Mouse (Mus musculus): ENCODE results near the gene Qrsl1. TPM values are rescaled to one million over a fixed set of nuclear protein-coding genes. Genes with fewer than 3 reads are reported as not detected.

Gene Qrsl1
- polyA plus RNA-seq, 1 experiment: 2.4 TPM

DNA sequence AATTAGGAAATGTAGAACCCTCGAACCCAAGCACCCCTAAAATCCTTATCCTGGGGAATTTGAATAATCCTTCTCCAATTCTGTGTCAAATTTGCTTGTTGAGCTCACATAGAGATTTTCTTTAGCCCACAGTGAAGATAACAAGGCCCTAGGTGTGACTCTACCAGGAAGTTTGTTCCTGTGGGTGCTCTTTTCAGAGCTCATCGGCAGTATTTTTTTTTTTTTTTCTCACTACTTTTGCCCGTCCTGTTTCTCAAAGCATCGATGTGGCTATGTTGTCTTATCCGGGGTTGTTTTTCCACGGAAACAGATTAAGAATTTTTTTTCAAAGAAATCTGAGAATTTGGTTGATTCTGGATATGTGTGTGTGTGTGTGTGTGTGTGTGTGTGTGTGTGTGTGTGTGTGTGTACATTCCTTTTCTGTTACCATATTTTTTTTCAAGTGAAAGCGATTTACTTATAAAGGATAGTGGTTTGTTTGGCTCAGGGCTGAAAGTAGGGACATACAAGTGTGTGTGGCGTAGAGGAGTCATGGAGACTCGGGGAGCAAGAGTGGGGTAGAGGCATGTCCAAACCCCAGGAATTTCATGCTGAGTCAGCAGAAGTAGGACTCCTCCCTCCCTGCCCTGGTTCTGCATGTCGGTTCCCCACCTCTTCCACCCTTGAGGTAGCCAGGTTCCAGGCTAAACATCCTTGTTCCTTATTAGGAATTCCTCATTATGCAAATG lies 73.4 kb downstream of the Qrsl1 start:
- TF ChIP-seq GATA1 (IDR thresholded peaks at IDR 0.05; ENCODE audit: low read length): no peak

DNA sequence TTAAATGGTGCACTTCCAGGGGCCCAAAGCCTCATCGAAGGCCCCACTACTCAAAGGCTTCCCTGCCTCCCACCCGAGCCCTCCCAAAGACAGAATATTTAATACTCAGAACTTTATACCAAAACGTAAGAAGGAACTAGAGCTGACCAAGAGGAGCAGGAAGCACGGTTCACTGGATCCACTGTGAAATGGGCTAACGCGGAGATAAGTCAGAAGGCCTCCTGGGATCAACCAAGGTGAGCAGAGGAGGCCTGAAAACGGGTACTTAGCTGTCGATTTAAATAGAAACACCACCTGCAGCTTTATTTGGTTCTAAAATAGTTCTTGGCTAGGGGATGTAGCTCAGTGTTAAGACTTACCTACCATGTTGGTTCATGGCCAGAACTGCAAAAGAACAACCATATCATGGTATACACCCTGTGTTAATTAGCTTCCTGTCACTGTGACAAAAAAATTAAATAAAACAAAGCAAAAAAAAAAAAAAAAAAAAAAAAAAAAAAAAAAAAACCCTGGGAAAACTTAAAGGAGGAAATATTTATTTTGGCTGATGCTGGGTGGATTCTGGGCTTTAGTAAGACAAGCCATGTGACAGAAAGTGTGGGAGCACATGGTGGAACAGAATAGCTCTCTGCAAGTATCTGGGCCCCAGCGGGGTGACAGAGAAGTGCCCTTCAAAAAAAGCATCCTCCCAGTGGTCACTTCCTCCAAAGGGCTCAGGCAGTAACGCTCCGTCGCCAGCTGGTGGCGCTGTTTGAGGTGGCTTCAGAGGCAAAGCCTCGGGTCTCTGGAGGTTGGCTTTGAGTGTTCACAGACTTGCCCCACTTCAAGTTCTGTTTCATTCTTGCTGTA lies 74.5 kb downstream of the Qrsl1 start:
- TF ChIP-seq GATA1 (IDR thresholded peaks at IDR 0.05; ENCODE audit: low read length): no peak

DNA sequence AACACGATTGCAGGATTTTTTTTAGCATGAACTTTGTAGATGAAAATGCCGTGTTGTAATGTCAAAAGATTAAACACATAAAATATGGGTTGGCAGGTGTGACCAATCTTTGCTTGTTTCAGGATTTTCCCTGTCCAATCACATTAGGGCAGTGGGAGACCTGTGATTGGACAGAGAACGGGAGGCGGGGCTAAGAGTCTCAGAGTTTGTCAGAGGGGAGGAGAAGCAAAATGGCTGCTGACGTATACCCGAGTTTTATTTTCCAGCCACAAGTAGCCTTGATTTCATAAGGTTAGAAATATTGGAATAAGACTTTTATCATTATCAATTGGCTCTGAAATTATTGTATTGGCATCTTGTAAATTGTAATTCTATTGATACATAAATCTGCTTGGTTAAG lies 75.8 kb downstream of the Qrsl1 start:
- no peak for TF ChIP-seq GATA1 (IDR thresholded peaks at IDR 0.05; ENCODE audit: low read length)

DNA sequence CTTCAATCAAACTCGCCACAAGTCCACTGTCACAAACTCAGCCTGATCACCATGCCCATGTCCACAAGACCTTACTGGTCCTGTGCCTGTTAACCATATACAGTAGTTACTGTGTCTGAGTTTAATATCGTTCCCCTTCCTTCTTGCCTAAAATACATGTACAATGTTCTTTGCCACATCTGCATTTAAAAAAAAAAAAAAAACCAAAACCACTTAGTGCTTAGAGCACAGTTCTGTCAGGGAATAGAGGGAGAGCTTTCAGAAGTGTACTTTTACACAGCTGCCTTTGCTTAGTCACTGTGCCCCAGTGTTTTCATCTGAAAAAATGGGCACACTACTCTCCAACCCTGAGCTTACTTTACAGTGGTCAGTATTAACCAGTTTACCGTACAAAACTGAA lies 76.8 kb downstream of the Qrsl1 start:
- TF ChIP-seq GATA1 (IDR thresholded peaks at IDR 0.05; ENCODE audit: low read length): no peak

Other genes starting within 250 kb of the Qrsl1 start
- 0.80 and 1.1 TPM in 2 replicates for gene Rtn4ip1, start 62 bp upstream of the Qrsl1 start, polyA plus RNA-seq (2012)
- gene Crybg1, start 247.1 kb upstream of the Qrsl1 start, polyA plus RNA-seq (2012): 1.0 TPM in 2 replicates